Mouse (Mus musculus): Measurements from ENCODE around the gene Tubb2b. TPM values are rescaled to one million over a fixed set of nuclear protein-coding genes. Genes with fewer than 3 reads are reported as not detected.
A peak's percentile ranks its signal among the peaks of the same experiment; 100 is the strongest.

Tubb2b gene
- 52.1 and 56.8 TPM in 2 replicates for polyA plus RNA-seq (2015; fragmentation: Nextera tagmentation; extraction: Ambion mirVana)

- Histone ChIP-seq H3K36me3 (ENCODE audit: control insufficient read depth, insufficient read depth) (no peaks in the 10 kb centered on the region), H3K27me3 (ENCODE audit: control insufficient read depth, insufficient read depth, low read length) (peaks cover 3% of the 10 kb centered on the region), H3K27ac (ENCODE audit: low read length) (peak within 1 kb of the TSS; percentile 92), H3K9me3 (replicated peaks; ENCODE audit: control insufficient read depth, low read length) (no peaks in the 10 kb centered on the region), H3K4me1 (ENCODE audit: control insufficient read depth, insufficient read depth, low read length) (peaks cover 20% of the 10 kb centered on the region), H3K4me3 (ENCODE audit: low read length) (peak within 1 kb of the TSS; percentile 83), H3K4me2 (ENCODE audit: low read depth, low read length) (peak within 1 kb of the TSS; percentile 80), H3K9ac (ENCODE audit: low read length) (peak within 1 kb of the TSS; percentile 87)
- peak; percentile 90 for ATAC-seq (replicated peaks; ENCODE audit: extremely low read depth, insufficient read depth, low FRiP score)
- under 1% methylated on average over 26 of the region's 26 CpGs for WGBS
Observed at GRCm38 (mm10) chr13:34130226-34130731, at the start of gene Tubb2b. Gene Tubb2b (minus strand): TSS chr13:34130466.

GRCm38 (mm10) chr13:34174025-34174424 lies 43.8 kb upstream of the Tubb2b start:
- Histone ChIP-seq H3K27ac (ENCODE audit: low read length) (no peak overlapping the region), H3K36me3 (ENCODE audit: control insufficient read depth, insufficient read depth) (no peaks in the 10 kb centered on the region), H3K4me1 (ENCODE audit: control insufficient read depth, insufficient read depth, low read length) (no peaks in the 10 kb centered on the region), H3K9me3 (replicated peaks; ENCODE audit: control insufficient read depth, low read length) (no peaks in the 10 kb centered on the region), H3K4me3 (ENCODE audit: low read length) (no peak overlapping the region), H3K27me3 (ENCODE audit: control insufficient read depth, insufficient read depth, low read length) (no peaks in the 10 kb centered on the region), H3K9ac (ENCODE audit: low read length) (no peak overlapping the region), H3K4me2 (ENCODE audit: low read depth, low read length) (no peak overlapping the region)
- 88% methylated on average over 6 of the region's 6 CpGs for WGBS
- ATAC-seq (replicated peaks; ENCODE audit: extremely low read depth, insufficient read depth, low FRiP score): no peak

- Histone ChIP-seq H3K27ac (ENCODE audit: low read length) (peak overlapping the region; percentile 98), H3K4me2 (ENCODE audit: low read depth, low read length) (peak overlapping the region; percentile 89), H3K4me3 (ENCODE audit: low read length) (peak overlapping the region; percentile 97), H3K4me1 (ENCODE audit: control insufficient read depth, insufficient read depth, low read length) (peaks cover 12% of the 10 kb centered on the region), H3K27me3 (ENCODE audit: control insufficient read depth, insufficient read depth, low read length) (no peaks in the 10 kb centered on the region), H3K36me3 (ENCODE audit: control insufficient read depth, insufficient read depth) (peaks cover 9% of the 10 kb centered on the region), H3K9me3 (replicated peaks; ENCODE audit: control insufficient read depth, low read length) (no peaks in the 10 kb centered on the region), H3K9ac (ENCODE audit: low read length) (peak overlapping the region; percentile 90)
- ATAC-seq (replicated peaks; ENCODE audit: extremely low read depth, insufficient read depth, low FRiP score): no peak
- WGBS: 37% methylated on average over 12 of the region's 12 CpGs
Observed at GRCm38 (mm10) chr13:34163304-34163975, 33.2 kb upstream of the Tubb2b start.

GRCm38 (mm10) chr13:34162491-34163303 lies 32.4 kb upstream of the Tubb2b start, which contains the start of gene Psmg4:
Gene Psmg4 (plus strand): TSS chr13:34162964.
- peak; percentile 93 for ATAC-seq (replicated peaks; ENCODE audit: extremely low read depth, insufficient read depth, low FRiP score)
- Histone ChIP-seq H3K9me3 (replicated peaks; ENCODE audit: control insufficient read depth, low read length) (no peaks in the 10 kb centered on the region), H3K4me1 (ENCODE audit: control insufficient read depth, insufficient read depth, low read length) (peaks cover 12% of the 10 kb centered on the region), H3K27me3 (ENCODE audit: control insufficient read depth, insufficient read depth, low read length) (no peaks in the 10 kb centered on the region), H3K9ac (ENCODE audit: low read length) (peak within 1 kb of the TSS; percentile 90), H3K27ac (ENCODE audit: low read length) (peak within 1 kb of the TSS; percentile 98), H3K36me3 (ENCODE audit: control insufficient read depth, insufficient read depth) (peaks cover 9% of the 10 kb centered on the region), H3K4me3 (ENCODE audit: low read length) (peak within 1 kb of the TSS; percentile 97), H3K4me2 (ENCODE audit: low read depth, low read length) (peak within 1 kb of the TSS; percentile 89)
- WGBS: 3% methylated on average over 44 of the region's 44 CpGs

GRCm38 (mm10) chr13:34159926-34160325 lies 29.7 kb upstream of the Tubb2b start:
- 76% methylated on average over 1 of the region's 1 CpGs for WGBS
- no peaks in the 10 kb centered on the region for H3K9me3 ChIP-seq (replicated peaks; ENCODE audit: control insufficient read depth, low read length)
- H3K27me3 ChIP-seq (ENCODE audit: control insufficient read depth, insufficient read depth, low read length): no peaks in the 10 kb centered on the region
- H3K9ac ChIP-seq (ENCODE audit: low read length): no peak overlapping the region
- peaks cover 24% of the 10 kb centered on the region for H3K4me1 ChIP-seq (ENCODE audit: control insufficient read depth, insufficient read depth, low read length)
- H3K36me3 ChIP-seq (ENCODE audit: control insufficient read depth, insufficient read depth): no peaks in the 10 kb centered on the region
- no peak for ATAC-seq (replicated peaks; ENCODE audit: extremely low read depth, insufficient read depth, low FRiP score)
- no peak overlapping the region for H3K4me3 ChIP-seq (ENCODE audit: low read length)
- H3K4me2 ChIP-seq (ENCODE audit: low read depth, low read length): no peak overlapping the region
- no peak overlapping the region for H3K27ac ChIP-seq (ENCODE audit: low read length)

GRCm38 (mm10) chr13:34157596-34158157 lies 27.4 kb upstream of the Tubb2b start:
- H3K27me3 ChIP-seq (ENCODE audit: control insufficient read depth, insufficient read depth, low read length): no peaks in the 10 kb centered on the region
- no peaks in the 10 kb centered on the region for H3K9me3 ChIP-seq (replicated peaks; ENCODE audit: control insufficient read depth, low read length)
- peaks cover 33% of the 10 kb centered on the region for H3K4me1 ChIP-seq (ENCODE audit: control insufficient read depth, insufficient read depth, low read length)
- H3K36me3 ChIP-seq (ENCODE audit: control insufficient read depth, insufficient read depth): no peaks in the 10 kb centered on the region
- WGBS: 88% methylated on average over 3 of the region's 3 CpGs
- H3K4me2 ChIP-seq (ENCODE audit: low read depth, low read length): no peak overlapping the region
- no peak overlapping the region for H3K9ac ChIP-seq (ENCODE audit: low read length)
- H3K4me3 ChIP-seq (ENCODE audit: low read length): no peak overlapping the region
- ATAC-seq (replicated peaks; ENCODE audit: extremely low read depth, insufficient read depth, low FRiP score): no peak
- H3K27ac ChIP-seq (ENCODE audit: low read length): peak overlapping the region; percentile 90; the same call in 1 of the 2 replicates

GRCm38 (mm10) chr13:34156840-34157185 lies 26.5 kb upstream of the Tubb2b start:
- H3K27me3 ChIP-seq (ENCODE audit: control insufficient read depth, insufficient read depth, low read length): no peaks in the 10 kb centered on the region
- ATAC-seq (replicated peaks; ENCODE audit: extremely low read depth, insufficient read depth, low FRiP score): peak; percentile 29
- H3K4me2 ChIP-seq (ENCODE audit: low read depth, low read length): peak overlapping the region; percentile 30
- no peaks in the 10 kb centered on the region for H3K9me3 ChIP-seq (replicated peaks; ENCODE audit: control insufficient read depth, low read length)
- H3K4me1 ChIP-seq (ENCODE audit: control insufficient read depth, insufficient read depth, low read length): peaks cover 27% of the 10 kb centered on the region
- H3K27ac ChIP-seq (ENCODE audit: low read length): peak overlapping the region; percentile 90
- WGBS: 39% methylated on average over 2 of the region's 2 CpGs
- no peak overlapping the region for H3K4me3 ChIP-seq (ENCODE audit: low read length)
- peak overlapping the region; percentile 47; the same call in 1 of the 2 replicates for H3K9ac ChIP-seq (ENCODE audit: low read length)
- H3K36me3 ChIP-seq (ENCODE audit: control insufficient read depth, insufficient read depth): no peaks in the 10 kb centered on the region

GRCm38 (mm10) chr13:34156133-34156839 lies 26.0 kb upstream of the Tubb2b start:
- H3K9ac ChIP-seq (ENCODE audit: low read length): peak overlapping the region; percentile 47; the same call in 1 of the 2 replicates
- H3K27ac ChIP-seq (ENCODE audit: low read length): peak overlapping the region; percentile 90
- peaks cover 27% of the 10 kb centered on the region for H3K4me1 ChIP-seq (ENCODE audit: control insufficient read depth, insufficient read depth, low read length)
- WGBS: 34% methylated on average over 8 of the region's 8 CpGs
- H3K4me2 ChIP-seq (ENCODE audit: low read depth, low read length): peak overlapping the region; percentile 30
- no peaks in the 10 kb centered on the region for H3K27me3 ChIP-seq (ENCODE audit: control insufficient read depth, insufficient read depth, low read length)
- no peak overlapping the region for H3K4me3 ChIP-seq (ENCODE audit: low read length)
- no peaks in the 10 kb centered on the region for H3K9me3 ChIP-seq (replicated peaks; ENCODE audit: control insufficient read depth, low read length)
- peak; percentile 75 for ATAC-seq (replicated peaks; ENCODE audit: extremely low read depth, insufficient read depth, low FRiP score)
- H3K36me3 ChIP-seq (ENCODE audit: control insufficient read depth, insufficient read depth): no peaks in the 10 kb centered on the region
